Mouse (Mus musculus): ENCODE results near the gene Micu1.

GRCm38 (mm10) chr10:59754104-59754503 is 51.8 kb downstream of the Micu1 start:
- TF ChIP-seq CTCF (IDR thresholded peaks at IDR 0.05; ENCODE audit: borderline replicate concordance, control insufficient read depth, extremely low read depth, insufficient read depth, low read length, poor library complexity), result no peak
- no peak for TF ChIP-seq POLR2A (IDR thresholded peaks at IDR 0.05; ENCODE audit: control insufficient read depth, extremely low read depth, insufficient read depth, low read length, poor library complexity)

All from thymus, adult 2 months (tissue).